Mouse (Mus musculus) adrenal gland (tissue): ENCODE data around the gene Mllt1.
"Not testable (repeated sequence)": the region's sequence is repeated elsewhere in the genome, so short reads cannot be mapped to it uniquely, and the experiment has no call there.

ENCODE experiments used
- intact Hi-C: fragments of 180-260 bp; cut with DNase I; formaldehyde crosslinking; loops from one replicate; pipeline ENCODE4 v1.15.1; 2025

Mllt1 gene

GRCm38 (mm10) chr17:56938751-56939150 is 3.5 kb upstream of the Mllt1 start:
- intact Hi-C loops: loop anchor here (5.0 kb wide), 1 partner anchor 41 kb away; no protein-coding TSS in a partner anchor

GRCm38 (mm10) chr17:56936731-56937130 is 1.5 kb upstream of the Mllt1 start:
- intact Hi-C loops: loop anchor here (5.0 kb wide), 1 partner anchor 39 kb away; no protein-coding TSS in a partner anchor

- intact Hi-C loops: loop anchor here (5.0 kb wide), 1 partner anchor 37 kb away; no protein-coding TSS in a partner anchor
These were observed 477 bp downstream of the Mllt1 start for GRCm38 (mm10) chr17:56934545-56935330.

- intact Hi-C loops: no loop called here
These were observed 1.8 kb downstream of the Mllt1 start for GRCm38 (mm10) chr17:56933395-56933794.

- intact Hi-C loops: no loop called here
These were observed 5.2 kb downstream of the Mllt1 start for GRCm38 (mm10) chr17:56930026-56930425.

GRCm38 (mm10) chr17:56929530-56929929 is 5.7 kb downstream of the Mllt1 start:
- intact Hi-C loops: no loop called here

- intact Hi-C loops: no loop called here
These were observed 6.1 kb downstream of the Mllt1 start for GRCm38 (mm10) chr17:56929101-56929500.

GRCm38 (mm10) chr17:56925998-56926397 is 9.2 kb downstream of the Mllt1 start:
- intact Hi-C loops: no loop called here

GRCm38 (mm10) chr17:56919725-56920124 is 15.5 kb downstream of the Mllt1 start:
- intact Hi-C loops: no loop called here

GRCm38 (mm10) chr17:56917166-56917565 is 18.0 kb downstream of the Mllt1 start:
- intact Hi-C loops: no loop called here

GRCm38 (mm10) chr17:56913444-56913843 is 21.8 kb downstream of the Mllt1 start:
- intact Hi-C loops: no loop called here

GRCm38 (mm10) chr17:56913023-56913422 is 22.2 kb downstream of the Mllt1 start:
- intact Hi-C loops: no loop called here

GRCm38 (mm10) chr17:56909764-56910163 is 25.5 kb downstream of the Mllt1 start:
- intact Hi-C loops: not testable (repeated sequence)

GRCm38 (mm10) chr17:56907887-56908286 is 27.3 kb downstream of the Mllt1 start:
- intact Hi-C loops: no loop called here

- intact Hi-C loops: no loop called here
These were observed 28.1 kb downstream of the Mllt1 start for GRCm38 (mm10) chr17:56907096-56907495.

- intact Hi-C loops: no loop called here
These were observed 29.0 kb downstream of the Mllt1 start for GRCm38 (mm10) chr17:56906166-56906565.

GRCm38 (mm10) chr17:56902698-56903097 is 32.5 kb downstream of the Mllt1 start:
- intact Hi-C loops: no loop called here

GRCm38 (mm10) chr17:56897630-56898195 is 37.5 kb downstream of the Mllt1 start:
- intact Hi-C loops: loop anchor here (5.0 kb wide), 2 partner anchors 40 to 55 kb away; partner anchors contain the start of gene Mllt1

GRCm38 (mm10) chr17:56896513-56897129 is 38.6 kb downstream of the Mllt1 start:
- intact Hi-C loops: loop anchor here (5.0 kb wide), 2 partner anchors 41 to 56 kb away; partner anchors contain the start of gene Mllt1

GRCm38 (mm10) chr17:56895368-56895918 is 39.8 kb downstream of the Mllt1 start:
- intact Hi-C loops: loop anchor here (5.0 kb wide), 2 partner anchors 42 to 57 kb away; partner anchors contain the start of gene Mllt1

GRCm38 (mm10) chr17:56890018-56890417 is 45.2 kb downstream of the Mllt1 start:
- intact Hi-C loops: no loop called here

- intact Hi-C loops: no loop called here
These were observed 47.2 kb downstream of the Mllt1 start for GRCm38 (mm10) chr17:56888050-56888449.
